Comparison of ENCODE assay signal across 11 mouse cellular contexts in the genomic region with DNA sequence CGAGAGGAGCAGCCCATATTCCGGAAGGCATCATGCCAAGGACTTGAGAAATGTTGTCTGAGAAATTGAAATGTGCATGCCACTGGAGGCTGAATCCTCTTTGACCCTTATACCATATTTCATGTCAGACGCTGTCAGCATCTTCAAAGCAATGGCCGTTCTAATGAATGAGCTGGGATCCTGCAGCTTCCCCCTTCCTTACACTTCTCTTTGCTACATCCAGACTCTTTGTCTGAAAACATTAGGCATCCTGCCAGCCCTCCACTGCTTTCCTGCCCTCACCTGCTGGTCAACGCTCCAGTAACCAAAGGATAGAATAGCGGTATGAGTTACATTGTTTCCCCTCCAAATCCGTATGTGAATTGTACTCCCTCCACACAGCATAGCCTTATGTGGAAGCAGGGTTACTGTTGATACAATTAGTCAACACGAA. TPM values are rescaled to one million over a fixed set of nuclear protein-coding genes. Genes with fewer than 3 reads are reported as not detected.
DNase-seq lines count a peak whose midpoint lies in the region; ATAC-seq and TF ChIP-seq lines count a peak whose summit lies in the region.
"Had no signal": no experiment of that assay in that cellular context is flagged by ENCODE, and none has a peak within 500 bp of the region (broad histone marks: within the 10 kb centered on the region; RNA-seq: fewer than 3 reads in every experiment).

No protein-coding gene starts in this region.

- H3K4me3 ChIP-seq in kidney, adult 2 months (ENCODE audit: insufficient read depth, low read depth, low read length): no peak overlapping the region
- no peak overlapping the region for H3K4me3 ChIP-seq in stomach, postnatal 0 days (ENCODE audit: low read depth, low read length)
- H3K4me3 ChIP-seq: intestine, embryonic 15.5 days; liver, embryonic 13.5 days; midbrain, embryonic 12.5 days had no signal

- H3K4me2 ChIP-seq in stomach, postnatal 0 days (replicated peaks; ENCODE audit: low read depth): no peak overlapping the region
- H3K4me2 ChIP-seq: intestine, embryonic 15.5 days; liver, embryonic 13.5 days; midbrain, embryonic 12.5 days had no signal

- H3K9me3 ChIP-seq in stomach, postnatal 0 days (ENCODE audit: control insufficient read depth, low read length): no peaks in the 10 kb centered on the region
- H3K9me3 ChIP-seq: intestine, embryonic 15.5 days; liver, embryonic 13.5 days; midbrain, embryonic 12.5 days had no signal

- no peaks in the 10 kb centered on the region for H3K36me3 ChIP-seq in kidney, adult 2 months (ENCODE audit: control insufficient read depth, insufficient read depth, low read length)
- no peaks in the 10 kb centered on the region for H3K36me3 ChIP-seq in stomach, postnatal 0 days (ENCODE audit: control insufficient read depth, insufficient read depth, low read length)
- H3K36me3 ChIP-seq: intestine, embryonic 15.5 days; liver, embryonic 13.5 days; midbrain, embryonic 12.5 days had no signal

- TF ChIP-seq CTCF in kidney, adult 2 months (conservative IDR thresholded peaks at IDR 0.05; ENCODE audit: insufficient read depth, insufficient read length, low read depth, low read length): no peak
- TF ChIP-seq CTCF in stomach, postnatal 0 days (IDR thresholded peaks at IDR 0.05; ENCODE audit: low read depth): no peak

- peak; percentile 42 for DNase-seq in kidney, adult 2 months
- no peak for DNase-seq in kidney, adult 8-10 months
- peak; percentile 6 for DNase-seq in NIH3T3 (ENCODE audit: low read depth)
- DNase-seq in adrenal gland, postnatal 25 days: peak; percentile 25
- DNase-seq in kidney, postnatal 10 days: peak; percentile 75
- DNase-seq in right cerebral cortex, adult 2 months (ENCODE audit: low spot score in 2 of 2): no peak
- DNase-seq in stomach, postnatal 0 days (ENCODE audit: low spot score): no peak
- DNase-seq: liver, embryonic 13.5 days; thymus, postnatal 14 days had no signal

- H3K4me1 ChIP-seq in kidney, adult 2 months (ENCODE audit: control insufficient read depth, insufficient read depth, low read length): peaks cover 6% of the 10 kb centered on the region; the same call in 1 of the 2 replicates
- H3K4me1 ChIP-seq in stomach, postnatal 0 days (replicated peaks; ENCODE audit: control insufficient read depth, insufficient read depth): no peaks in the 10 kb centered on the region
- H3K4me1 ChIP-seq: liver, embryonic 13.5 days; midbrain, embryonic 12.5 days had no signal

- no peak for ATAC-seq in stomach, postnatal 0 days (ENCODE audit: low FRiP score, low TSS enrichment)
- ATAC-seq: intestine, embryonic 15.5 days had no signal

- 12% methylated on average over 8 of the region's 8 CpGs for WGBS in kidney, adult 2 months
- WGBS in stomach, postnatal 0 days: 35% methylated on average over 8 of the region's 8 CpGs

- no peaks in the 10 kb centered on the region for H3K27me3 ChIP-seq in kidney, adult 2 months (replicated peaks; ENCODE audit: control insufficient read depth, insufficient read depth, low read length)
- H3K27me3 ChIP-seq in stomach, postnatal 0 days (ENCODE audit: control insufficient read depth, insufficient read depth, low read length): no peaks in the 10 kb centered on the region
- H3K27me3 ChIP-seq: intestine, embryonic 15.5 days; liver, embryonic 13.5 days had no signal

- no peak overlapping the region for H3K27ac ChIP-seq in kidney, adult 2 months (ENCODE audit: insufficient read depth, low read depth, low read length)
- H3K27ac ChIP-seq in stomach, postnatal 0 days (replicated peaks): no peak overlapping the region
- H3K27ac ChIP-seq: intestine, embryonic 15.5 days; liver, embryonic 13.5 days; midbrain, embryonic 12.5 days had no signal

- H3K9ac ChIP-seq in stomach, postnatal 0 days (ENCODE audit: low read length): no peak overlapping the region
- H3K9ac ChIP-seq: intestine, embryonic 15.5 days; liver, embryonic 13.5 days; midbrain, embryonic 12.5 days had no signal

- TF ChIP-seq POLR2A in kidney, adult 2 months (IDR thresholded peaks at IDR 0.05; ENCODE audit: low read depth, low read length): no peak

- no peak for TF ChIP-seq EP300 in stomach, postnatal 0 days (optimal IDR thresholded peaks at IDR 0.05)

RNA-seq across cellular contexts. Expression of gene Tril, which starts 14.0 kb away (rescaled TPM):
- polyA plus RNA-seq in kidney, adult 2 months (2012; rRNA removed): 17.3 and 18.9 TPM in 2 replicates
- 6.3 and 8.1 TPM in 2 replicates for total RNA-seq in adrenal gland, postnatal 25 days (2021)
- 6.8 and 7.4 TPM in 2 replicates for polyA plus RNA-seq in stomach, postnatal 0 days (2015; fragmentation: Nextera tagmentation; extraction: Ambion mirVana)

Comparison
In these comparisons a context has a peak if more than half of its experiments do, and no peak if none do; other contexts are left out.
1. DNase-seq: peak in kidney, adult 2 months (single experiment), NIH3T3 (single experiment), adrenal gland, postnatal 25 days (single experiment) and kidney, postnatal 10 days (single experiment); none in kidney, adult 8-10 months (0 of 2), right cerebral cortex, adult 2 months (0 of 2) and stomach, postnatal 0 days (single experiment).